Mouse (Mus musculus) liver, postnatal 0 days (tissue): ENCODE data around the gene Hspa1a. TPM values are rescaled to one million over a fixed set of nuclear protein-coding genes. Genes with fewer than 3 reads are reported as not detected.
"Not testable (repeated sequence)": the region's sequence is repeated elsewhere in the genome, so short reads cannot be mapped to it uniquely, and the experiment has no call there.

Experiments
- ATAC-seq: fragments of 200-750 bp; cut with Nextera tagmentation; 2 replicates; pipeline ENCODE4 v1.8.0; 2017; ENCODE audit warnings: mild to moderate bottlenecking, moderate library complexity
- DNase-seq: peaks from one replicate; pipeline ENCODE4 v3.0.0-alpha.2; 2016
- H3K27ac ChIP-seq: fragments of 300-500 bp; sonication (generic); 2 replicates; pipeline ENCODE4 v1.5.1; 2014; ENCODE audit warnings: antibody characterized with exemption, moderate library complexity, mild to moderate bottlenecking, low read depth
- H3K27me3 ChIP-seq: fragments of 300-500 bp; sonication (generic); 2 replicates; pipeline ENCODE4 v1.6.1; 2014; ENCODE audit warnings: low read length, control low read depth, mixed read lengths; ENCODE audit not compliant: insufficient read depth
- H3K36me3 ChIP-seq: fragments of 300-500 bp; sonication (generic); replicated peaks from 2 replicates; pipeline ENCODE4 v1.6.1; 2014; ENCODE audit warnings: mild to moderate bottlenecking, control low read depth, low read length, moderate library complexity, mixed read lengths; ENCODE audit not compliant: insufficient read depth
- H3K4me1 ChIP-seq: fragments of 300-500 bp; sonication (generic); 2 replicates; pipeline ENCODE4 v1.6.1; 2014; ENCODE audit warnings: antibody characterized with exemption, mild to moderate bottlenecking, control low read depth; ENCODE audit not compliant: insufficient read depth
- H3K4me2 ChIP-seq: fragments of 300-500 bp; sonication (generic); 2 replicates; pipeline ENCODE4 v1.6.1; 2014; ENCODE audit warnings: low read depth, mild to moderate bottlenecking, low read length, moderate library complexity, mixed read lengths
- H3K4me3 ChIP-seq: fragments of 300-500 bp; sonication (generic); 2 replicates; pipeline ENCODE4 v1.5.1; 2014; ENCODE audit warnings: low read depth, low read length
- H3K9ac ChIP-seq: fragments of 300-500 bp; sonication (generic); replicated peaks from 2 replicates; pipeline ENCODE4 v1.6.1; 2014; ENCODE audit warnings: mild to moderate bottlenecking, moderate library complexity
- H3K9me3 ChIP-seq: fragments of 300-500 bp; sonication (generic); 2 replicates; pipeline ENCODE4 v1.6.1; 2016; ENCODE audit warnings: mild to moderate bottlenecking, control low read depth, low read length, mixed read lengths
- CTCF ChIP-seq: sonication (generic); IDR thresholded peaks from 2 replicates; pipeline ENCODE4 v1.5.1; 2016; ENCODE audit warnings: antibody characterized with exemption, low read depth
- EP300 ChIP-seq: IDR thresholded peaks from 2 replicates; pipeline ENCODE4 v1.6.1; 2016; ENCODE audit warnings: antibody characterized with exemption, low read depth, mild to moderate bottlenecking
- WGBS: fragments of 180-500 bp; shearing (Covaris S2); extraction: QIAGEN DNeasy Blood & Tissue Kit; methylation state at CpG from one replicate; pipeline ENCODE4 v1.1.7; 2014; ENCODE audit not compliant: insufficient replicate concordance; 5-methylcytosine and 5-hydroxymethylcytosine counted together
- polyA plus RNA-seq: library from polyadenylated mRNA; unstranded; fragments of >200 nt; fragmentation: Nextera tagmentation; extraction: Ambion mirVana; gene quantifications from 2 replicates; pipeline ENCODE4 v1.2.1, GENCODE M21; 2015

Hspa1a gene
- polyA plus RNA-seq, 1 experiment from 2014 or later: 0.59 TPM

DNA sequence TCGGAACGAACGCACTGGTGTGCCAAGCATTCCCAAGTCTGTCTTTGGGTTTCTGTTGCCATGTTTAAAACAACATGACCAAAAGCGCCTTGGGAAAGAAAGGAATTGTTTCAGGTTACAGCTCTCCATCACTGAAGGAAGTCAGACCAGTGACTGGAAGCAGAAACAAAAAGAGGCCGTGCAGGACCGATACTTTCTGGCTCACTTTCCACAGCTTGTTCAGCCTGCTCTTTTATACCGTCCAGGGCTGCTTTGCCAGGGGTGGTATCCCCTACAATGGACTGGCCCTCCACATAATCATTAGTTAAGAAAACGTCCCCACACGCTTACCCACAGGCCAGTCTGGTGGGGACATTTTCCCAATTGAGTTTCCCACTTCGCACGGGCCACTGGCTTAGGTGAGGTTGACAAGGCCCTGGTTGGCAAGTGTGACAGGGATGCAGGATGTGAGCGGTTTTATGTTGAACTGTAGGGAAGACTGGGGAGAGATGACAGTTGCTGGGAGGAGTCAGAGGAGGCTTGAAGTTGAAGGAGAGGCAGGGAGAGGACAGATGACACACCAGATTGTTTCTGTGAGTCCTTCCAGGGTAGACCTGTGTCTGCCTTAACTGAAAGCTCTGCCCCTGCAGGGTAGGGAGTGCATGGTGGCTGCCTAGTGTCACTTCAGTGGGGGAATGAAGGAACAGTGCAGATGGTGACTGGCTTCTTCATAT is 30.4 kb upstream of the Hspa1a start:
- Histone ChIP-seq H3K4me2 (peak overlapping the region; percentile 75), H3K9me3 (no peaks in the 10 kb centered on the region), H3K9ac (peak overlapping the region; percentile 76), H3K27me3 (no peaks in the 10 kb centered on the region), H3K27ac (peak overlapping the region; percentile 98), H3K36me3 (peaks cover 51% of the 10 kb centered on the region), H3K4me3 (peak overlapping the region; percentile 85), H3K4me1 (peaks cover 44% of the 10 kb centered on the region)
- 3% methylated on average over 12 of the region's 12 CpGs for WGBS
- peak; percentile 36 for DNase-seq
- TF ChIP-seq CTCF (no peak), EP300 (no peak)
- peak; percentile 3 for ATAC-seq

DNA sequence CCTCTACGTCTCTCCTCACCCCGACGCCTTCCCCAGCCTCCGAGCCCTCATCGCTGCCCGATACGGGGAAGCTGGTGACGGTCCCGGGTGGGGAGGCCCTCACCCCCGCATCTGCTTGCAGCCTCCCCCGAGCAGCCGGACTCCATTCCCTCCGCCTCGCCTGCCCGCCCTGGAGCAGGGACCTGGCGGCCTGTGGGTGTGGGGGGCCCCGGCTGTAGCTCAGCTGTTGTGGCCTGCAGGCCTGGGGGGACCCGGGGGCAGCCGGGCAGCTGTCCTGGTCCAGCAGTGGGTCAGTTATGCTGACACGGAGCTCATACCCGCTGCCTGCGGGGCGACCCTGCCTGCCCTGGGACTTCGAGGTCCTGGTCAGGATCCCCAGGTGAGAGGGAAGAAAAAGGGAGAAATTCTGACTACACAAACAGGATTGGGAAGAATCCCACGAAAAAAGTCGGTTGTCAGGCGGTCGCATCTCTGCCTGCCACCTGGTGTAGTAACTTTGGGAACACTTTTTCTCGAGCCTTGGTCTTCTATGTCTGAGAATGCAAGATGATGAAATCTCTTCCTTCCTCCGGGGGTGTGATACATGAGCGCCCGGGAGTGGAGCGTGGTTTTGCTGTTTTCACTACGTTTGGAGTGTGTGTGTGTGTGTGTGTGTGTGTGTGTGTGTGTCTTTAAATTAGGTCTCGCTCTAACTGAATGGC is 29.6 kb upstream of the Hspa1a start:
- 0% methylated on average over 35 of the region's 35 CpGs for WGBS
- Histone ChIP-seq H3K4me1 (peaks cover 46% of the 10 kb centered on the region), H3K4me2 (peak overlapping the region; percentile 75), H3K9ac (peak overlapping the region; percentile 76), H3K4me3 (peak overlapping the region; percentile 85), H3K27me3 (no peaks in the 10 kb centered on the region), H3K27ac (peak overlapping the region; percentile 98), H3K9me3 (no peaks in the 10 kb centered on the region), H3K36me3 (peaks cover 45% of the 10 kb centered on the region)
- peak; percentile 50 for DNase-seq
- ATAC-seq: peak; percentile 16
- TF ChIP-seq EP300 (no peak), CTCF (no peak)

DNA sequence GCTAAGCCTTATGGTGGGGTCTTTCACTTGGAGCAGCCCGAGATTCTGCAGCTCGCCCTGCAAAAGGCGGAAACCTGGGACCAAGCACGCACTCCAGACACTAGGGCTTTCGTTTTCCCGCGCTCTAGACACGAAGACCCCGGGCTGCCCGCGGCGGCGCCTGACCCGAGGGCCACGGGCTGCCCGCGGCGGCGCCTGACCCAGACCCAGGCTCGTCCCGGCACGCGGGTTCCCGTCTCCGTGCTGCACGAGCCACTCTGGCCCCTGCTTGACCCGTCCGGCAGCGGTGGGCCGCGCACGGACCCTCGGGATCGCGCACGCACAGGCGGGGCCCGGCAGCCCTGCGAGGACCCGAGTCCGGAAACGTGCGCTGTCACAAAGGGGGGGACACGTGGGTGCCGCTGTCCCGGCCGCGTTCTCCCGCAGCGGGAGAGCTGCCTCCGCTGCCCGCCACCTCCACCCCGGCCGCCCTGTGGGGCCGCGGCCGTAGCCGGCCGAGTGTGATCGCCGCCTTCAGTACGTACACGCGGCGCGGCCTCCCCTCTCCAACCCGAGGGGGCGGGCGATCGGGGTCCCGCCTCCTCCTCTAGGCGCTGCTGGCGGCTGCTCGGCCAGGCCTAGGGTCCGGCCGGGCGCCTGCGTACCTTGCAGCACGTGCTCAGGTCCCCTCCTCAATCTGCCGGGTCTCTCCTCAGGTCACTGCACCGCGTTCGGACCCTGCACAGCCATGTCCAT is 28.9 kb upstream of the Hspa1a start, which contains the start of gene Vars:
Gene Vars (plus strand): TSS at position 271 of the 735 bp plus-strand sequence.
- peaks cover 47% of the 10 kb centered on the region for H3K4me1 ChIP-seq
- H3K36me3 ChIP-seq: peaks cover 42% of the 10 kb centered on the region
- 2% methylated on average over 70 of the region's 83 CpGs for WGBS

DNA sequence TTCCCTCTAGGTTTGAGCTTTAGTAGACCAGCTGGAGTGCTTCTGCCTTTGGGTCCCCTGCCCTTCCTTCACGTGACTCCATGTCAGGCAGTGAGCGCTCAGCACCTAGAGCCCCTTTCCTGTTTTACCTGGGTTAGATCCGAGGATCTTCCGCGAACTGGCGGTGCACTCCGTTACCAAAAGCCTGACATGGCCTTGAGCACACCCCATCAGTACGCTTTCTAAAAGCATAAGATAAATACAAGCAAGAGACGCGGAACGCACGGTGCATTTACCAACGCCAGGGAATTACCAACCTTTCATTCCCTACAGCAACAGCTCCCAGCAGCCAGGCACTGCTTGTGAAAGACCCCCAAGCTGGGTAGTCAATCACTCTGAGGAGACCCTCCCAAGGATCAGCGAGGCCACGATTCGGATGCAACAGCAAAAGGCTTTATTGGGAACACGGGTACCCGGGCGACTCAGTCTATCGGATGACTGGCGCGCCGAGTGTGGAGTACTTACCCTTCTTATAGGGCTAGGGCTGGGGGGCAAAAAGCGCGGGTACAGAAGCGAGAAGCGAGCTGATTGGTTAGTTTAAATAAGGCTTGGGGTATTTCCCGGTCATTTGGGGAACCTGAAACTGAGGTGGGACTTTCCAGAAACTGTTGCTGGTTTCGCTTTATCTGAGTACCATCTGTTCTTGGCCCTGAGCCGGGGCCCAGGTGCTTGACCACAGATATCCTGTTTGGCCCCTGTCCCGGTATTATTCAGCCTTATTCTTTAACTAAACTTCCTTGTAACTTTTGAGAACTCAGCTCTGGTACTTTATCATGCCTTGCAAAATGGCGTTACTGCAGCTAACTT is 28.1 kb upstream of the Hspa1a start:
- H3K27me3 ChIP-seq: not testable (repeated sequence)
- WGBS: 4% methylated on average over 29 of the region's 32 CpGs

More for the DNA sequence above, 28.9 kb upstream of the Hspa1a start, which contains the start of gene Vars:
- ATAC-seq (peak; percentile 86), DNase-seq (peak; percentile 91)
- Histone ChIP-seq H3K9ac (peak within 1 kb of the TSS; percentile 82), H3K9me3 (no peaks in the 10 kb centered on the region), H3K27me3 (no peaks in the 10 kb centered on the region), H3K4me2 (peak within 1 kb of the TSS; percentile 75), H3K4me3 (peak within 1 kb of the TSS; percentile 85), H3K27ac (peak within 1 kb of the TSS; percentile 98)
- TF ChIP-seq EP300 (peak; percentile 43; the same call in 1 of the 2 replicates), CTCF (0 out of 2 replicates have a peak, but pooled peaks have one; percentile 9)

DNA sequence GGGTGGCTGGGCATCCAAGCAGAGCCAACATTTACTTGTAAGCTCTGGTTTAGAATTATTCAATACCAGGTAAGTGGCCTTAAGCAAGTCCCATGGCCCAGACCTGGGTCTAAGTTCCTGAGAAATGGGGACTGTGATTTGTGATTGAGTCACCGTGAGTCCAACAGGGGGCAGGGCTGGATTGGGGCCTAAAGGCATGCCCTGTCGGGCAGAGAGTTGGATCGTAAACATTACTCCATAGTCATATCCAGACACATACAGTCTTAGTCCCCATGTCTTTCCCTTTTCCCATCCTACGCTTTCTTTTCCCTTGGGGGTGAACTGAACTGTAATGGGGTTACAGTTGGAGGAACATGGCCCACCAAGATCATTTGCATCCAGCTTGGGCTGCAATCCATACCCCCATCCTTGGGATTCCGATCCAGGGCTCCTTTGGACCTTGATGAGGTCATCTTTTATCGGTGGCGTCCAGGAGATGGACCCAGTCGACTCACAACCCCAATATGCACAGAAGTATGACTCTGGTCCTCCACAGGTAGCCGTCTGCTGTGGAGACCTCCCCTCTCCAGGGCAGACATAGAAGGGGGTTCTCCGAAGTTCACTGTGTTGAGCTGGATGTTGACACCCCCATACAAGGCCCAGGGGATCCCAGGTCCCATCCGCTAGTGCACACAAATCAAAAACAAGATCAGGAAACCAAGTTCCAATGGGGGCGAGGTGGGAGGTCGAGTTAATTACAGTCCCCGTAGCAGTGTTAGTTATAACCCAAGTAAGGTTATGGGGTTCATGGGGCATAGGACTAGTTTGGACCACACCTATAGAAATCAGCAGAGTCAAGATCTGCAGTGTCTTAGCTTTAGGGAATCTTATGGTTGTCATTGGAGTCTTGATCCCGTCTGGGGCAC is 26.8 kb upstream of the Hspa1a start:
- 67% methylated on average over 15 of the region's 15 CpGs for WGBS
- Histone ChIP-seq H3K9ac (peak overlapping the region; percentile 82), H3K27ac (peak overlapping the region; percentile 98), H3K4me1 (peaks cover 48% of the 10 kb centered on the region), H3K27me3 (no peaks in the 10 kb centered on the region), H3K4me3 (peak overlapping the region; percentile 85), H3K4me2 (peak overlapping the region; percentile 75), H3K9me3 (no peaks in the 10 kb centered on the region), H3K36me3 (peaks cover 22% of the 10 kb centered on the region)
- DNase-seq: peak; percentile 35
- TF ChIP-seq CTCF: peak; percentile 37
- TF ChIP-seq EP300: no peak
- ATAC-seq: no peak

More for the DNA sequence above, 28.1 kb upstream of the Hspa1a start:
- peaks cover 34% of the 10 kb centered on the region for H3K36me3 ChIP-seq
- peak overlapping the region; percentile 75 for H3K4me2 ChIP-seq
- peak; percentile 85 for TF ChIP-seq EP300
- peak overlapping the region; percentile 85 for H3K4me3 ChIP-seq
- peak overlapping the region; percentile 98 for H3K27ac ChIP-seq
- DNase-seq: peak; percentile 66
- peaks cover 48% of the 10 kb centered on the region for H3K4me1 ChIP-seq
- H3K9me3 ChIP-seq: not testable (repeated sequence)
- ATAC-seq: peak; percentile 46
- peak overlapping the region; percentile 82 for H3K9ac ChIP-seq
